ENCODE assay signal across 22 mouse cellular contexts in the genomic region with DNA sequence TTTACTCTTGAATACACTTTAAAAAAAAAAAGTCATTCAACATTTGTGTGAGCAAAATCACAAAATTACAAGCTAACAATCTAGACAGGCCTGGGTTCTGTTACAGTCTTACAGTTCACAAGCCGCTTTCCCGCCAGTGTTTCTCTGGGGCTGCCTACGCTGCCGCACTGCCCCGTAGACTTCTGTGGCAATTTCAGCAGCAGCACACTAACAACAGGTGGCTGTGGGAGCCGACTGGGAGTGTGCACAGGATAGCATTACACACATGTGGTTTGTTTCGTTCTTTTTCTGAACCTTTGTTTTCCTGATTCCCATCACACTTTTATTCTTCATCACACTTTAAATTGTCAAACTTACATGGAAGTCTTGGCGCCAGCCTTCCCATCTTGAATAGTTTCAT. TPM values are rescaled to one million over a fixed set of nuclear protein-coding genes. Genes with fewer than 3 reads are reported as not detected.
A peak's percentile ranks its signal among the peaks of the same experiment; 100 is the strongest.
DNase-seq lines count a peak whose midpoint lies in the region; ATAC-seq and TF ChIP-seq lines count a peak whose summit lies in the region.
"Had no signal": no experiment of that assay in that cellular context is flagged by ENCODE, and none has a peak within 500 bp of the region (broad histone marks: within the 10 kb centered on the region; RNA-seq: fewer than 3 reads in every experiment).

No protein-coding gene starts in this region.

- H3K4me2 ChIP-seq in embryonic facial prominence, embryonic 11.5 days (ENCODE audit: low read depth, low read length): no peak overlapping the region
- no peak overlapping the region for H3K4me2 ChIP-seq in midbrain, embryonic 11.5 days
- H3K4me2 ChIP-seq in embryonic facial prominence, embryonic 14.5 days (ENCODE audit: low read depth, low read length): no peak overlapping the region
- no peak overlapping the region for H3K4me2 ChIP-seq in myocyte (ENCODE audit: low read depth)

- TF ChIP-seq POLR2A in myocyte (IDR thresholded peaks at IDR 0.05; ENCODE audit: insufficient read length, low read depth): no peak

- H3K27ac ChIP-seq in embryonic facial prominence, embryonic 11.5 days (replicated peaks; ENCODE audit: low read depth, low read length): no peak overlapping the region
- no peak overlapping the region for H3K27ac ChIP-seq in embryonic facial prominence, embryonic 10.5 days (replicated peaks)
- H3K27ac ChIP-seq in midbrain, embryonic 11.5 days (ENCODE audit: low read depth, low read length): no peak overlapping the region
- no peak overlapping the region for H3K27ac ChIP-seq in midbrain, embryonic 10.5 days (replicated peaks)
- no peak overlapping the region for H3K27ac ChIP-seq in embryonic facial prominence, embryonic 14.5 days (replicated peaks; ENCODE audit: low read depth, low read length)

- ATAC-seq in embryonic facial prominence, embryonic 11.5 days (replicated peaks; ENCODE audit: insufficient number of reproducible peaks, low FRiP score, low TSS enrichment, low read depth): no peak
- no peak for ATAC-seq in midbrain, embryonic 11.5 days (ENCODE audit: low FRiP score)
- ATAC-seq in embryonic facial prominence, embryonic 14.5 days (ENCODE audit: low read depth): peak; percentile 74; the same call in 1 of the 2 replicates
- ATAC-seq: activated CD4-positive, CD25-positive, alpha-beta regulatory T cell, adult 4 months; CD4-positive, CD25-positive, alpha-beta regulatory T cell, adult 4 months; Patski had no signal

- DNase-seq in embryonic facial prominence, embryonic 11.5 days (ENCODE audit: low spot score): peak; percentile 4
- no peak for DNase-seq in embryonic facial prominence, embryonic 10.5 days (ENCODE audit: low spot score)
- peak; percentile 19 for DNase-seq in midbrain, embryonic 11.5 days (ENCODE audit: low spot score, missing footprints)
- DNase-seq in midbrain, embryonic 10.5 days (ENCODE audit: low spot score): no peak
- peak; percentile 38 for DNase-seq in embryonic facial prominence, embryonic 14.5 days (ENCODE audit: low spot score)
- DNase-seq in heart, adult 11 months: no peak
- DNase-seq in natural killer cell, adult 2 months (ENCODE audit: low spot score in 2 of 2): no peak
- DNase-seq: adrenal gland, adult 2 months; adrenal gland, adult 8-10 months; adrenal gland, postnatal 10 days; adrenal gland, postnatal 14 days; adrenal gland, postnatal 25 days; adrenal gland, postnatal 36 days; B cell, adult 2 months; cerebellum, adult 11 months; cerebellum, adult 11-12 months had no signal

- H3K9ac ChIP-seq in embryonic facial prominence, embryonic 11.5 days (replicated peaks; ENCODE audit: low read length): no peak overlapping the region
- H3K9ac ChIP-seq in midbrain, embryonic 11.5 days (ENCODE audit: low read length): no peak overlapping the region
- no peak overlapping the region for H3K9ac ChIP-seq in embryonic facial prominence, embryonic 14.5 days (ENCODE audit: low read depth, low read length)

- no peaks in the 10 kb centered on the region for H3K4me1 ChIP-seq in embryonic facial prominence, embryonic 11.5 days (ENCODE audit: control insufficient read depth, insufficient read depth, low read length)
- peaks cover 18% of the 10 kb centered on the region for H3K4me1 ChIP-seq in embryonic facial prominence, embryonic 10.5 days
- H3K4me1 ChIP-seq in midbrain, embryonic 11.5 days (ENCODE audit: control insufficient read depth, insufficient read depth, low read length): peaks cover 10% of the 10 kb centered on the region
- peaks cover 24% of the 10 kb centered on the region for H3K4me1 ChIP-seq in midbrain, embryonic 10.5 days
- H3K4me1 ChIP-seq in embryonic facial prominence, embryonic 14.5 days (ENCODE audit: control insufficient read depth, insufficient read depth, low read length): peaks cover 11% of the 10 kb centered on the region; the same call in 1 of the 2 replicates

- WGBS in embryonic facial prominence, embryonic 11.5 days: 85% methylated on average over 8 of the region's 8 CpGs
- 91% methylated on average over 8 of the region's 8 CpGs for WGBS in embryonic facial prominence, embryonic 10.5 days
- WGBS in midbrain, embryonic 11.5 days: 91% methylated on average over 8 of the region's 8 CpGs
- 93% methylated on average over 8 of the region's 8 CpGs for WGBS in midbrain, embryonic 10.5 days
- 67% methylated on average over 8 of the region's 8 CpGs for WGBS in embryonic facial prominence, embryonic 14.5 days

- H3K27me3 ChIP-seq in embryonic facial prominence, embryonic 11.5 days (ENCODE audit: control insufficient read depth, insufficient read depth, low read length): no peaks in the 10 kb centered on the region
- no peaks in the 10 kb centered on the region for H3K27me3 ChIP-seq in embryonic facial prominence, embryonic 10.5 days (replicated peaks; ENCODE audit: low read depth, poor library complexity, severe bottlenecking)
- H3K27me3 ChIP-seq in midbrain, embryonic 11.5 days (ENCODE audit: control insufficient read depth, insufficient read depth, low read length): no peaks in the 10 kb centered on the region
- peaks cover 38% of the 10 kb centered on the region for H3K27me3 ChIP-seq in midbrain, embryonic 10.5 days (ENCODE audit: low read depth, poor library complexity, severe bottlenecking)
- no peaks in the 10 kb centered on the region for H3K27me3 ChIP-seq in embryonic facial prominence, embryonic 14.5 days (replicated peaks; ENCODE audit: control insufficient read depth, insufficient read depth, low read length)
- no peaks in the 10 kb centered on the region for H3K27me3 ChIP-seq in myocyte (ENCODE audit: control insufficient read depth, insufficient read depth, insufficient read length)
- H3K27me3 ChIP-seq: CH12.LX, Patski had no signal

- H3K9me3 ChIP-seq in embryonic facial prominence, embryonic 11.5 days (replicated peaks; ENCODE audit: control insufficient read depth, low read length): no peaks in the 10 kb centered on the region
- no peaks in the 10 kb centered on the region for H3K9me3 ChIP-seq in embryonic facial prominence, embryonic 10.5 days
- no peaks in the 10 kb centered on the region for H3K9me3 ChIP-seq in midbrain, embryonic 11.5 days (ENCODE audit: control insufficient read depth, low read length)
- H3K9me3 ChIP-seq in midbrain, embryonic 10.5 days (replicated peaks): no peaks in the 10 kb centered on the region
- H3K9me3 ChIP-seq in embryonic facial prominence, embryonic 14.5 days (ENCODE audit: control insufficient read depth, low read length): no peaks in the 10 kb centered on the region
- H3K9me3 ChIP-seq: G1E had no signal

- H3K79me2 ChIP-seq in myocyte (ENCODE audit: control insufficient read depth, insufficient read depth): peaks cover 4% of the 10 kb centered on the region

- no peaks in the 10 kb centered on the region for H3K36me3 ChIP-seq in embryonic facial prominence, embryonic 11.5 days (replicated peaks; ENCODE audit: control insufficient read depth, insufficient read depth, low read depth, low read length)
- no peaks in the 10 kb centered on the region for H3K36me3 ChIP-seq in embryonic facial prominence, embryonic 10.5 days (replicated peaks)
- no peaks in the 10 kb centered on the region for H3K36me3 ChIP-seq in midbrain, embryonic 11.5 days (ENCODE audit: control insufficient read depth, insufficient read depth, low read length)
- H3K36me3 ChIP-seq in midbrain, embryonic 10.5 days: no peaks in the 10 kb centered on the region
- no peaks in the 10 kb centered on the region for H3K36me3 ChIP-seq in embryonic facial prominence, embryonic 14.5 days (ENCODE audit: control insufficient read depth, insufficient read depth, low read length)
- H3K36me3 ChIP-seq in myocyte (ENCODE audit: control insufficient read depth, insufficient read depth): no peaks in the 10 kb centered on the region

- no peak overlapping the region for H3K4me3 ChIP-seq in embryonic facial prominence, embryonic 11.5 days (ENCODE audit: low read depth, low read length)
- H3K4me3 ChIP-seq in embryonic facial prominence, embryonic 10.5 days: no peak overlapping the region
- no peak overlapping the region for H3K4me3 ChIP-seq in midbrain, embryonic 11.5 days (ENCODE audit: low read depth, low read length)
- no peak overlapping the region for H3K4me3 ChIP-seq in midbrain, embryonic 10.5 days
- no peak overlapping the region for H3K4me3 ChIP-seq in embryonic facial prominence, embryonic 14.5 days (ENCODE audit: low read depth, low read length)
- H3K4me3 ChIP-seq in myocyte: no peak overlapping the region

- H3ac ChIP-seq in myocyte (ENCODE audit: control insufficient read depth, insufficient read length): no peak overlapping the region

TF ChIP-seq in myocyte, 11 proteins besides CTCF, POLR2A, EP300 and RAD21:
- TF ChIP-seq MYOG (IDR thresholded peaks at IDR 0.05; ENCODE audit: control insufficient read depth in 1 of 3, insufficient read depth in 1 of 3, insufficient read length in 2 of 3, low read depth in 2 of 3): peak in 2 of 3 experiments; percentile 39 to 82
- TF ChIP-seq MYOD1 (IDR thresholded peaks at IDR 0.05; ENCODE audit: control insufficient read depth in 1 of 3, insufficient read length in 2 of 3, low read depth in 2 of 3): peak in 2 of 3 experiments; percentile 67 to 81
- no peak for TF ChIP-seq CEBPB (IDR thresholded peaks at IDR 0.05; ENCODE audit: insufficient read depth, poor library complexity, severe bottlenecking)
TF ChIP-seq in myocyte: peak in this region for 2.

RNA-seq across cellular contexts. Expression of a gene that starts 48.6 kb away (rescaled TPM):
- polyA plus RNA-seq in embryonic facial prominence, embryonic 11.5 days (2014; fragmentation: Nextera tagmentation; extraction: Ambion mirVana): 30.1 and 33.6 TPM in 2 replicates
- 44.6 and 48.3 TPM in 2 replicates for polyA plus RNA-seq in embryonic facial prominence, embryonic 10.5 days (2016; fragmentation: Nextera tagmentation; extraction: Ambion mirVana)
- polyA plus RNA-seq in midbrain, embryonic 11.5 days (2014; fragmentation: Nextera tagmentation; extraction: Ambion mirVana): 23.8 and 30.1 TPM in 2 replicates
- 30.0 and 32.8 TPM in 2 replicates for polyA plus RNA-seq in midbrain, embryonic 10.5 days (2016; fragmentation: Nextera tagmentation; extraction: Ambion mirVana)
- 28.5 and 32.1 TPM in 2 replicates for polyA plus RNA-seq in embryonic facial prominence, embryonic 14.5 days (2014; fragmentation: Nextera tagmentation; extraction: Ambion mirVana)
- 4.6 TPM for polyA plus RNA-seq in myocyte (2012; fragmentation: generic; extraction: Trizol)

Comparison
In these comparisons a context has a peak if more than half of its experiments do, and no peak if none do; other contexts are left out.
1. DNase-seq: peak in embryonic facial prominence, embryonic 11.5 days (single experiment), midbrain, embryonic 11.5 days (single experiment) and embryonic facial prominence, embryonic 14.5 days (single experiment); none in embryonic facial prominence, embryonic 10.5 days (single experiment), midbrain, embryonic 10.5 days (single experiment), heart, adult 11 months (single experiment) and natural killer cell, adult 2 months (0 of 2).